ENCODE assay signal across 12 mouse cellular contexts in genomic region chr12:99246984-99247746, GRCm38 (mm10).
DNase-seq lines count a peak whose midpoint lies in the region; ATAC-seq and TF ChIP-seq lines count a peak whose summit lies in the region.
"Had no signal": no experiment of that assay in that cellular context is flagged by ENCODE, and none has a peak within 500 bp of the region (broad histone marks: within the 10 kb centered on the region; RNA-seq: fewer than 3 reads in every experiment).

No protein-coding gene starts in this region.

- 67% methylated on average over 10 of the region's 10 CpGs for WGBS in heart, adult 2 months
- 81% methylated on average over 10 of the region's 10 CpGs for WGBS in midbrain, embryonic 12.5 days
- WGBS in midbrain, embryonic 16.5 days: 69% methylated on average over 10 of the region's 10 CpGs
- WGBS in limb, embryonic 13.5 days: 76% methylated on average over 10 of the region's 10 CpGs

- no peak for DNase-seq in heart, adult 2 months
- no peak for DNase-seq in heart, postnatal 10 days
- peak; percentile 50 for DNase-seq in cerebellum, adult 8-10 months
- no peak for DNase-seq in layer of hippocampus, adult 9-11 months
- no peak for DNase-seq in spleen, adult 18-20 months
- DNase-seq: adrenal gland, adult 8-10 months had no signal

- no peaks in the 10 kb centered on the region for H3K27me3 ChIP-seq in heart, adult 2 months (ENCODE audit: control insufficient read depth, insufficient read depth, low read length)
- no peaks in the 10 kb centered on the region for H3K27me3 ChIP-seq in midbrain, embryonic 12.5 days
- H3K27me3 ChIP-seq in midbrain, embryonic 16.5 days (ENCODE audit: control insufficient read depth, insufficient read depth, low read depth, low read length): no peaks in the 10 kb centered on the region
- no peaks in the 10 kb centered on the region for H3K27me3 ChIP-seq in limb, embryonic 13.5 days
- H3K27me3 ChIP-seq: Patski had no signal

- no peak for ATAC-seq in midbrain, embryonic 12.5 days (ENCODE audit: low FRiP score, low read depth)
- ATAC-seq in midbrain, embryonic 16.5 days: no peak
- ATAC-seq in limb, embryonic 13.5 days (ENCODE audit: low FRiP score, low read depth): no peak
- ATAC-seq: intestine, postnatal 0 days had no signal

- no peak overlapping the region for H3K4me2 ChIP-seq in midbrain, embryonic 12.5 days (replicated peaks)
- H3K4me2 ChIP-seq in midbrain, embryonic 16.5 days (ENCODE audit: low read length): no peak overlapping the region
- no peak overlapping the region for H3K4me2 ChIP-seq in limb, embryonic 13.5 days (replicated peaks)
- H3K4me2 ChIP-seq: heart, embryonic 11.5 days had no signal

- H3K36me3 ChIP-seq in heart, adult 2 months (ENCODE audit: control insufficient read depth, insufficient read depth, low read length): no peaks in the 10 kb centered on the region
- no peaks in the 10 kb centered on the region for H3K36me3 ChIP-seq in midbrain, embryonic 12.5 days
- H3K36me3 ChIP-seq in midbrain, embryonic 16.5 days (ENCODE audit: control insufficient read depth, insufficient read depth, low read length): no peaks in the 10 kb centered on the region
- peaks cover 8% of the 10 kb centered on the region; the same call in 1 of the 2 replicates for H3K36me3 ChIP-seq in limb, embryonic 13.5 days

- TF ChIP-seq CTCF in heart, adult 2 months (IDR thresholded peaks at IDR 0.05): no peak

- no peaks in the 10 kb centered on the region for H3K9me3 ChIP-seq in midbrain, embryonic 12.5 days
- no peaks in the 10 kb centered on the region for H3K9me3 ChIP-seq in midbrain, embryonic 16.5 days (replicated peaks; ENCODE audit: control insufficient read depth, low read length, poor library complexity, severe bottlenecking)
- H3K9me3 ChIP-seq in limb, embryonic 13.5 days: no peaks in the 10 kb centered on the region

- intact Hi-C loops in heart, adult 2 months (cut with DNase I): no loop called here
- intact Hi-C loops in heart, postnatal 10 days (cut with DNase I): no loop called here

- H3K4me1 ChIP-seq in heart, adult 2 months (ENCODE audit: control insufficient read depth, insufficient read depth, low read length): peaks cover 12% of the 10 kb centered on the region
- H3K4me1 ChIP-seq in midbrain, embryonic 12.5 days: peaks cover 11% of the 10 kb centered on the region; the same call in 1 of the 2 replicates
- H3K4me1 ChIP-seq in midbrain, embryonic 16.5 days (ENCODE audit: control insufficient read depth, insufficient read depth, low read length): no peaks in the 10 kb centered on the region; the same call in none of the 2 replicates
- H3K4me1 ChIP-seq in limb, embryonic 13.5 days: peaks cover 17% of the 10 kb centered on the region

- no peak for TF ChIP-seq EP300 in heart, adult 2 months (IDR thresholded peaks at IDR 0.05; ENCODE audit: insufficient read depth, low read depth, low read length)

- TF ChIP-seq POLR2A in heart, adult 2 months (IDR thresholded peaks at IDR 0.05; ENCODE audit: insufficient read depth, low read depth, low read length): no peak

- H3K9ac ChIP-seq in heart, adult 2 months (ENCODE audit: low read depth, low read length): no peak overlapping the region
- H3K9ac ChIP-seq in midbrain, embryonic 12.5 days (replicated peaks): no peak overlapping the region
- H3K9ac ChIP-seq in midbrain, embryonic 16.5 days (ENCODE audit: low read depth, low read length): no peak overlapping the region
- H3K9ac ChIP-seq in limb, embryonic 13.5 days: no peak overlapping the region

- H3K27ac ChIP-seq in heart, adult 2 months: peak overlapping the region; percentile 2
- 0 out of 2 replicates have a peak overlapping the region, but pooled peaks have one; percentile 5 for H3K27ac ChIP-seq in midbrain, embryonic 12.5 days (replicated peaks)
- no peak overlapping the region for H3K27ac ChIP-seq in midbrain, embryonic 16.5 days (ENCODE audit: low read length)
- peak overlapping the region; percentile 39; the same call in 1 of the 2 replicates for H3K27ac ChIP-seq in limb, embryonic 13.5 days

- H3K4me3 ChIP-seq in heart, adult 2 months: no peak overlapping the region
- no peak overlapping the region for H3K4me3 ChIP-seq in midbrain, embryonic 12.5 days
- no peak overlapping the region for H3K4me3 ChIP-seq in midbrain, embryonic 16.5 days (ENCODE audit: low read depth, low read length)
- no peak overlapping the region for H3K4me3 ChIP-seq in limb, embryonic 13.5 days

- H3K79me2 ChIP-seq in heart, adult 2 months (replicated peaks; ENCODE audit: control insufficient read depth, insufficient read depth, low read length): no peaks in the 10 kb centered on the region; the same call in 1 of the 2 replicates
